Mouse (Mus musculus): ENCODE data around the gene Iqck. TPM values are rescaled to one million over a fixed set of nuclear protein-coding genes. Genes with fewer than 3 reads are reported as not detected.

Gene Iqck
- polyA plus RNA-seq, 1 experiment from 2014 or later = 4.4 TPM

DNA sequence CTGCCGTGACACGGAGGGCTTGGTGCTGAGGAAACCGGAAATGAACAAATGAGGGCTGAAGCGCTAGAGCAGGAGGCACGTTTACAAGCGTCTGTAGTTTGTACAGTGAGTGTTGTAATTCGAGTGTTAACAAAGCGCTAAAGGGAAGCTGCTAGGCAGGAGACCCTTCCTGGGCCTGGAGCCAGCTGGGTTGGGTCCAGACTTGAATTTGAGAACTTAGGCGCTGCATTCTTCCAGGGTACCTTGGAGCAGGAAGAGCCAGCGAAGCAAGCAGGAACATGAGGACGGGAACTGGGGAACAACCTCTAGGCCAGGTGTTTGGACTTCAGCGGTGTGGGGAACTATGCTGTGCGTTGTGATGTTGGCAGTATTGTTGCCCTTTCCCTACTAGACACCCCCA lies 47.4 kb downstream of the Iqck start:
- Histone ChIP-seq H3K36me3 (replicated peaks) (no peaks in the 10 kb centered on the region), H3K4me2 (no peak overlapping the region), H3K9me3 (no peaks in the 10 kb centered on the region), H3K9ac (no peak overlapping the region), H3K27ac (peak overlapping the region; percentile 4; the same call in 1 of the 2 replicates), H3K27me3 (0 out of 2 replicates have a peak, but pooled peaks cover 2% of the 10 kb centered on the region), H3K4me3 (replicated peaks) (no peak overlapping the region), H3K4me1 (peaks cover 14% of the 10 kb centered on the region)
- peak; percentile 14; the same call in 1 of the 2 replicates for ATAC-seq (ENCODE audit: low FRiP score)
- 69% methylated on average over 13 of the region's 13 CpGs for WGBS

DNA sequence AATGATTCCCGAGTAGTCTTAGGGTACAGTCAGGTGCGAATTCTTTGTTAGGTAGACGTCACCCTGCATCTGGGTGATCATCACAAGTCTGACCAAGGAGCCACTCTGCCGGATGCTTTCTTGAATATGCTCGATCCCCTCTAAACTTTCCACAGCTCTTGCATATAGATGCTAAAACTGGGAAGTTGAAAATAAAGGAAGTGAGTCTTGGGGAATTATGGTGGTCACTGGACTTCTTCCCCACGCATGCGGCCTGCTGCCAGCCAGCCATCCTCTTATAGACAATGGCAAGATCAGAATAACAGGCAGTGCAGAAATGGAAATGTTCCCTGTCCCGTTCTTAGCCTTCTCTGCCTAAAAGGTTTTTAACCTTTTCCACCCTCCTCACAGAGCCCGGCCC lies 48.3 kb downstream of the Iqck start:
- Histone ChIP-seq H3K36me3 (replicated peaks) (no peaks in the 10 kb centered on the region), H3K4me3 (replicated peaks) (no peak overlapping the region), H3K4me2 (no peak overlapping the region), H3K4me1 (peaks cover 14% of the 10 kb centered on the region), H3K9me3 (no peaks in the 10 kb centered on the region), H3K27me3 (0 out of 2 replicates have a peak, but pooled peaks cover 2% of the 10 kb centered on the region), H3K9ac (no peak overlapping the region), H3K27ac (no peak overlapping the region)
- no peak for ATAC-seq (ENCODE audit: low FRiP score)
- 91% methylated on average over 9 of the region's 9 CpGs for WGBS

DNA sequence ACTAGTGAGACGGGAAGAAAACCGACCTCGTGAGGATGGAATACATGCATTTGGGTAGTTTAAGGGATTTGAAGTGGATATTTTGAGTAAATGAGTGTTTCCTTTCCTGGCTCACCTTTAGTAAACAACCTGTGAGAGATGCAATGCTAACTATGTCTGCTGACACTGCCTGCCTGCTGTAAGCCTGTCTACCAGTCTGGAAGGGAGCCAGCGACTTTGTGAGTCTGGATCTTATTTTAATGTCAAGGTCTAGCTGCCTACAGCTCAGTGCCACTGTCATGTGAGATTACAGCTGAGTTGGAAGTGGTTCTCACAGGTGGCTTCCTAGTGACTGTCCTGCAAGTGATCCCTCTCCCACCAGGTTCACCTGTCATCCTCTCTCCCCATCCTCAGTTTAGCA lies 49.0 kb downstream of the Iqck start:
- no peaks in the 10 kb centered on the region for H3K9me3 ChIP-seq
- no peak for ATAC-seq (ENCODE audit: low FRiP score)
- H3K27ac ChIP-seq = no peak overlapping the region
- H3K4me1 ChIP-seq = peaks cover 9% of the 10 kb centered on the region
- H3K36me3 ChIP-seq (replicated peaks) = no peaks in the 10 kb centered on the region
- 81% methylated on average over 4 of the region's 4 CpGs for WGBS
- H3K27me3 ChIP-seq = 0 out of 2 replicates have a peak, but pooled peaks cover 2% of the 10 kb centered on the region
- no peak overlapping the region for H3K9ac ChIP-seq
- no peak overlapping the region for H3K4me2 ChIP-seq
- no peak overlapping the region for H3K4me3 ChIP-seq (replicated peaks)

DNA sequence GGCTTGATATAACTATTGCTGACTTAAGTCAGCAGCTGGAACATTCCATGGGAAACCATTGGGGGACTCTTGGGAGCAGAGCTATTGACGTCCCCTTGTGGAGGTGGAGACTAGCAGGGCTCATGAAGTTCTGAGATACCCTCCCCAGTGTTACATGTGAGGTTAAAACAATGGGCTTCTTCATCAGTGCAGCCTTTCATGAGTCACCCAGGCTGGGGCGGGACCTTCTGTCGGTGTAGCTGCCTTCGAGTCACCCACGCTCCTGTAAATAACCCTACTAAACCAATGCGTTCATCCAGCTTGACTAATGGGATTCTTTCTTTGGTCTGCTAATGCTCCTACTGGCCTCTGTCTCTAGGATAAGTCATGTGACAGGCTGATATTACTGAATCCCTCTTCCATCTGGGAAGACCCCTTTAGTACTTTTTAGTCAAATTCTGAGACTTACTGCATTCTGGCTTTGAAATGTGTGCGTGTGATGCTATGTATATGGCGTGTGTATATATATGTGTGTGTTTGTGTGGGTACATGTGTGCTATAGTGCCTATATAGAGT lies 53.5 kb downstream of the Iqck start:
- peaks cover 13% of the 10 kb centered on the region for H3K4me1 ChIP-seq
- 66% methylated on average over 8 of the region's 8 CpGs for WGBS

DNA sequence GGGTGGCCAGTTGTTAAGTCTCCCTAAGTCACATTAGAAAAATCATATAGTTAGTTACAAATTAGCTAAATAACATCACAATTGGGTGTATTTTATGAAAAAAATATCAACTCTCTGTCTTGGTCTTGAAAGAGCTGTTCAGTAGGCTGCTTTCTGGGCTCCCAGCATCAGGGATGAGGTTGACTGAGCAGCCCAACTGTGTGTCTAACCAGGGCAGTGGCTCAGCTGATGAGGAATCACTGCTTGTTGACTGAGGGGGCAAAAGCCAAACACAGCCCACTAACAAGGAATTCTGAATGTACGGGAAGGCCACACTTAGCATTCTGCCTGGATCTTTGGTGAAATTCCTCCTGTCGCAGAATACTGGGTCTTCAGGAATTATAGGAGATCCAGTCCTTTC lies 54.9 kb downstream of the Iqck start:
- H3K9me3 ChIP-seq = no peaks in the 10 kb centered on the region
- no peak overlapping the region for H3K4me2 ChIP-seq
- no peak overlapping the region for H3K27ac ChIP-seq
- no peak overlapping the region for H3K4me3 ChIP-seq (replicated peaks)
- WGBS = 93% methylated on average over 2 of the region's 2 CpGs
- no peaks in the 10 kb centered on the region for H3K36me3 ChIP-seq (replicated peaks)
- H3K4me1 ChIP-seq = peaks cover 13% of the 10 kb centered on the region
- H3K9ac ChIP-seq = no peak overlapping the region
- ATAC-seq (ENCODE audit: low FRiP score) = no peak
- 0 out of 2 replicates have a peak, but pooled peaks cover 2% of the 10 kb centered on the region for H3K27me3 ChIP-seq

More for the DNA sequence above, 53.5 kb downstream of the Iqck start:
- Histone ChIP-seq H3K9ac (no peak overlapping the region), H3K27ac (no peak overlapping the region), H3K27me3 (0 out of 2 replicates have a peak, but pooled peaks cover 2% of the 10 kb centered on the region), H3K9me3 (no peaks in the 10 kb centered on the region), H3K36me3 (replicated peaks) (no peaks in the 10 kb centered on the region), H3K4me3 (replicated peaks) (no peak overlapping the region), H3K4me2 (no peak overlapping the region)
- ATAC-seq (ENCODE audit: low FRiP score) = no peak

DNA sequence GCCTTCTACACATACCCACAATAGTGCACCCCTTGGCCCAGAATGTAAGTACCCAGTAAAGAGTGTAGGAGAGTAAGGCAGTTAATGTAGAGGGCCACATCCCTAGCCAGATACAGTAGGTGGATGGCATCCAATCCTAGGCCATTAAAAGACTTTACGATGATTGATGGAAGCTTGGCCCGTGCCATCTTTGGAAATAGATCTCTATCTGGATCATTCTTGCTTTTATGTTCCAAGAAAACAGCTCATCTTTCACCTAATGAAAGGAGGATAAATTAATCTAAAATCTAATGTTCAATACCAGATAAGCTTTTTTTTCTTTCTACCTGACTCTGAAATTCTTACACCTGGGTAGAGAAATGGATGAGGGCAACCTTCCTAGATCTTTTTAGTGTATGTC lies 55.6 kb downstream of the Iqck start:
- Histone ChIP-seq H3K9me3 (no peaks in the 10 kb centered on the region), H3K4me1 (peaks cover 13% of the 10 kb centered on the region), H3K4me3 (replicated peaks) (no peak overlapping the region), H3K4me2 (no peak overlapping the region), H3K36me3 (replicated peaks) (no peaks in the 10 kb centered on the region), H3K27me3 (0 out of 2 replicates have a peak, but pooled peaks cover 2% of the 10 kb centered on the region), H3K9ac (no peak overlapping the region), H3K27ac (no peak overlapping the region)
- ATAC-seq (ENCODE audit: low FRiP score) = no peak
- WGBS = 97% methylated on average over 2 of the region's 2 CpGs

DNA sequence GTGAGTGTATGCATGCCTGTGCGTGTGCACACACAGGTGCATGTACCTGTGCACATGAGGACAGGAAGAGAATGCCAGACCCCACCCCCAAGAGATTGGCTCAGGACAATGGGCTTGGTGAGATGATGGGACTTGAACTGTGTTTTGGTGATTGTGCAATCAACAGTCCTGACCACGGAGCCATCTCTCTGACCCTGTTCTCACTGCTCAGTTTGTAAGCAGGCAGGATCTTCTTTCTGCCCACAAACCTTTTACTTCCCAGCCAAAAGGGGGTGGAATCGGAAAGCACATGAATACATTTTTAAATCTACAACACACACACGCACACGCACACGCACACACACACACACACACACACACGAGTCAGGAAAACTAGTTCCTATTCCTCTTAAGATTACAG lies 56.0 kb downstream of the Iqck start:
- no peaks in the 10 kb centered on the region for H3K9me3 ChIP-seq
- no peaks in the 10 kb centered on the region for H3K36me3 ChIP-seq (replicated peaks)
- H3K4me3 ChIP-seq (replicated peaks) = no peak overlapping the region
- H3K27ac ChIP-seq = no peak overlapping the region; the same call in 1 of the 2 replicates
- 0 out of 2 replicates have a peak, but pooled peaks cover under 1% of the 10 kb centered on the region for H3K27me3 ChIP-seq
- no peak overlapping the region for H3K4me2 ChIP-seq
- peaks cover 13% of the 10 kb centered on the region for H3K4me1 ChIP-seq
- WGBS = 81% methylated on average over 7 of the region's 7 CpGs
- no peak overlapping the region for H3K9ac ChIP-seq
- ATAC-seq (ENCODE audit: low FRiP score) = no peak

DNA sequence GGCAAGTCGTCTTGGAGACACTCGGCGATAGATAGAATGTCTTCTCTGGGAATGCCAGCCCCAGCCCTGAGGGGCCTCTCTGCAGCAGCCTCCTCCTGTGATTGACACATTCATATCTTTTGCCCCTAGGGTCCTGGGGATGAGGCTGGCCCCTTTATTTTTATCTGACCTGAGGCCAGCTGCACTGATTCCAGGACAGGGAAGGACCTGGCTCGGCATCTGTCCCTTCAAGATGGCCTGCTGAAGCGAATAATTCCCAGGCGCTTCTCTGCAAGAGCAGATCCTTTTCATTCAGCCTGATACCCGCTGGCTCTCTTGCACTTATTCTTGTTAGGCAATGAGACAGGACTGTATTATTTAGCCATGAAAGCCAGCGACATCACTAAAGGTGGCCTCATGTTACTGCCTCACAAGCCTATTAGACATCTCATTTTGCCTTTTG lies 56.5 kb downstream of the Iqck start:
- Histone ChIP-seq H3K4me2 (no peak overlapping the region), H3K9me3 (no peaks in the 10 kb centered on the region), H3K27ac (peak overlapping the region; percentile 2; the same call in 1 of the 2 replicates), H3K4me1 (peaks cover 13% of the 10 kb centered on the region), H3K36me3 (replicated peaks) (no peaks in the 10 kb centered on the region), H3K27me3 (no peaks in the 10 kb centered on the region), H3K9ac (no peak overlapping the region), H3K4me3 (replicated peaks) (no peak overlapping the region)
- no peak; the same call in 1 of the 2 replicates for ATAC-seq (ENCODE audit: low FRiP score)
- WGBS = 25% methylated on average over 8 of the region's 8 CpGs

DNA sequence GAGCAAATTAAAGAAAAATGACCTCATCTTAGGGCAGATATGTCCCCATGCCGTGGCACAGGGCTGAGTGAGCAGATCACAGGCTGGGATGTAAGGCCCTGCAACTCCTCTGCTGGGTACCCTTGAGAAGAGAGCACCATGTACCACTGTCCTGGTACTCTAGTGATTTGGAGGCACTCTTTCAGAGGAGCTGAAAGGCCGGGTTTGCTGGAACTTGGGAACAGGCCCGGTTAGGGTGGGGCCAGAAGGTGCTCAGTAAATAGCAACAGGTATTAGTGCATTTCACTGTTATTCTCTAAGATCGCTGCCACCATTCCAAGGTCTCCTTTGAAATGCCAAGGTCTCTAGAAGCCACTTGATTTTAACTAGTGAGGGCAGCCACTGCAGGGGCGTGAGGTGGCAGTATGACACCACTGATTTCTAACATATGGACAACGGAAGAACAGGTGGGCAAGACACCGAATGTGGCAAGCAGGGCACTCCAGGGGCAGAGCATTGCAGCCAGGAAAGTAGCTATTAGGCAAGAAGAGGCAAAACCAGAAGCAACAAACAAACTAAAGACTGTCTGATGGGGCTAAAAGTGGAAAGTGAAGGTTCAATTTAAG lies 59.1 kb downstream of the Iqck start:
- no peak overlapping the region for H3K27ac ChIP-seq
- ATAC-seq (ENCODE audit: low FRiP score) = no peak
- H3K36me3 ChIP-seq (replicated peaks) = no peaks in the 10 kb centered on the region
- WGBS = 83% methylated on average over 7 of the region's 7 CpGs
- no peaks in the 10 kb centered on the region for H3K9me3 ChIP-seq
- no peak overlapping the region for H3K4me2 ChIP-seq
- no peak overlapping the region for H3K9ac ChIP-seq
- peaks cover 20% of the 10 kb centered on the region for H3K4me1 ChIP-seq
- H3K4me3 ChIP-seq (replicated peaks) = no peak overlapping the region
- H3K27me3 ChIP-seq = no peaks in the 10 kb centered on the region

DNA sequence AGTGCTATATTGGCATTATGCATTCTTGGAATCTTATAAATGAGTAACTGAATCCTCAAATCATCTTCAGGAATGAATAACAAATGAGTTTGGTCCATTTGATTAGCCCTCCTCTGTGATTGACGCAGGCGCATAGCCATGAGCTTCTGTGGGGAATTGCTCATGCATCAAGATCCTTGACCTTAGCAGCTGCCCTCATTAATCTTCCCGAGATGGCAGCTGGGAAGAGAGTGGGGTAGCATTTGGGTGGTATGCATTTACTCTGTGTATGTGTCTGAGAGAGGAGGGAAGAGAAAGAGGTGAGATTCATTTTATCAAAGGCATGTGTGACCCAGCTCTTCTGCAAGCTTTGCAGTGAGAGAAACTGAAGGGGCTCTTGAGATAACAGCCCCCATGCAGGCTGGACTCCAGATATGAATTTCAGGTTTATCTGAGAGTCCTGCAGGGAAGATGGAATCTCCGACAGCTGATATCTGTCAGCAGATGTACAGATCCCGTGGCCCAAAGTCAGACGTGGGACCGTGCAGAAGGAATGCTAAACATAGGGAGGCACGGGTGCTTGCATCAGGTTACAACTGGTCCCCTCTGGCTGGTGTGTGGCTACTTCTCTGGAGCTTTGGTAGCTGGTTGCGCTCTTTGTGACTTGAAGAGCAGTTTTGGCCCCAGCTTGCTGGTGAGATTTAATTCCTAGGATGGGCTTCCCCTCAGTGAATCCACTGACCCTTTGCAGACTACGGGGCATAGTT lies 63.9 kb downstream of the Iqck start:
- Histone ChIP-seq H3K27ac (0 out of 2 replicates have a peak overlapping the region, but pooled peaks have one; percentile 43), H3K36me3 (replicated peaks) (no peaks in the 10 kb centered on the region)
- WGBS = 71% methylated on average over 10 of the region's 10 CpGs

DNA sequence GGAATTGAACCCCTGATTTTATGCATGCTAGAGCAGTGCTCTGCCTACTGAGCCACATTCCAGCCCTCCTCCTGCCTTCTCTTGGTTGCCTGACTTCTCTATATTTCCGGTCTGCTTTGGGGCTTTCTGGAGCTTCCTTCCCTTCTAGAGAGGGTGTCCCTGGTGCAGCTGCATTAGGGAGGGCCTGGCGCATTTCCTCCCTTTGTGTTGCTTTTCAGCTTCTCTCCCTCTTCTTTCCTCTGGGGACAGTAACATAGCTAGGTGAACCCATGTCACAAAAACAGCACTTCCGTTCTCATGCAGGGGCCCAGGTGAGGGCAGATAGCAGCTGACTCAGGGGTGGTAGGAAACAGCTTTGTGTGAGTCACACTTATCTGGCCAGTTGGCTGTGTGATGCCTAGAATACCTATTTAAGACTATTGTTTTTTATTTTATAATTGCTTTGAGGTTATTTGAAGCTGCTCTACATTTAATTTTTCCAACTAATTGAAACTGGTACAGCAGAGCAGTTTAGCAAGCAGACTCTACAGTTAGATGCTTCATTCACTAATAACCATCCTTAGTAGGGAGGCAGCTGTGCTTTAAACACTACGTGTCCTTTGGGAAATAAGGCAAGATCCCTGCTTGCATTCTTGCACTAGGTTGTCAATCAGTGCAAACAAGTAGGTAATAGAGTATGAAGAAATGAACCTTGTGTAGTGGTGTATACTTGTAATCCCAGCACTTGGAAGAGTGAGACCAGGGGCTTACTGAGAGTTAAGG lies 67.1 kb downstream of the Iqck start:
- Histone ChIP-seq H3K4me1 (peaks cover 13% of the 10 kb centered on the region), H3K27me3 (no peaks in the 10 kb centered on the region), H3K9me3 (no peaks in the 10 kb centered on the region), H3K9ac (no peak overlapping the region), H3K27ac (no peak overlapping the region), H3K4me3 (replicated peaks) (no peak overlapping the region), H3K36me3 (replicated peaks) (no peaks in the 10 kb centered on the region), H3K4me2 (no peak overlapping the region)
- 69% methylated on average over 4 of the region's 4 CpGs for WGBS
- ATAC-seq (ENCODE audit: low FRiP score) = no peak

More for the DNA sequence above, 63.9 kb downstream of the Iqck start:
- H3K4me3 ChIP-seq (replicated peaks) = no peak overlapping the region
- no peak overlapping the region for H3K9ac ChIP-seq
- no peaks in the 10 kb centered on the region for H3K27me3 ChIP-seq
- H3K9me3 ChIP-seq = no peaks in the 10 kb centered on the region
- H3K4me2 ChIP-seq = no peak overlapping the region
- H3K4me1 ChIP-seq = peaks cover 8% of the 10 kb centered on the region
- peak; percentile 61; the same call in 1 of the 2 replicates for ATAC-seq (ENCODE audit: low FRiP score)

DNA sequence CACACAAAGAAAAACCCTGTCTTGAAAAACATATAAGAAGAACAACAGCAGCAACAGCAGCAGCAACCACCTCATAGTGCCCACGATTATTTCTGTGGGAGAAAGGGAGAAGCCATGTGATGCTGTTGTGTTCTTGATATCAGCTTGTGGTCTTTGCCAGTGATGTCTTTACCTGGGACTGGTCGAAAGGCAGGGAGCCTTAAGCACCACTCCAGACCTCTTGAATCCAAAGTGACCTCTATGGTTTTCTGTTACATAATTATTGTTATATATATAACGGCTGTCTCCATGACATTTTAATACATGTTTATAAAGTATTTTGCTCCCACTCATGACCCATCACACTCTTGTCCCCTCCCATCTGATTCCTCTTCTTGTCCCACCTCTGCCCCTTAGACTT lies 70.0 kb downstream of the Iqck start:
- no peak overlapping the region for H3K4me2 ChIP-seq
- no peak overlapping the region for H3K4me3 ChIP-seq (replicated peaks)
- H3K27me3 ChIP-seq = no peaks in the 10 kb centered on the region
- peaks cover 6% of the 10 kb centered on the region; the same call in 1 of the 2 replicates for H3K4me1 ChIP-seq
- H3K36me3 ChIP-seq (replicated peaks) = no peaks in the 10 kb centered on the region
- H3K9me3 ChIP-seq = no peaks in the 10 kb centered on the region
- 81% methylated on average over 3 of the region's 3 CpGs for WGBS
- no peak overlapping the region for H3K9ac ChIP-seq
- ATAC-seq (ENCODE audit: low FRiP score) = no peak
- no peak overlapping the region for H3K27ac ChIP-seq

All from forebrain, embryonic 12.5 days (tissue).